Mouse (Mus musculus) left cerebral cortex, adult 18-20 months (tissue): ENCODE data around the gene Pik3ca. TPM values are rescaled to one million over a fixed set of nuclear protein-coding genes. Genes with fewer than 3 reads are reported as not detected.

Experiments used
- DNase-seq, 2 experiments: peaks; one replicate each; pipeline ENCODE4 v3.0.0; 2021 to 2022; ENCODE audit warnings: low spot score in 2 of 2, mixed read lengths in 1 of 2
- total RNA-seq, 2 experiments: library from RNA; stranded (reverse); gene quantifications; 2 replicates each; pipeline ENCODE4 v1.2.3; 2021

The Pik3ca gene
- total RNA-seq, 2 experiments from 2014 or later, result 62.0 to 71.2 TPM

DNA sequence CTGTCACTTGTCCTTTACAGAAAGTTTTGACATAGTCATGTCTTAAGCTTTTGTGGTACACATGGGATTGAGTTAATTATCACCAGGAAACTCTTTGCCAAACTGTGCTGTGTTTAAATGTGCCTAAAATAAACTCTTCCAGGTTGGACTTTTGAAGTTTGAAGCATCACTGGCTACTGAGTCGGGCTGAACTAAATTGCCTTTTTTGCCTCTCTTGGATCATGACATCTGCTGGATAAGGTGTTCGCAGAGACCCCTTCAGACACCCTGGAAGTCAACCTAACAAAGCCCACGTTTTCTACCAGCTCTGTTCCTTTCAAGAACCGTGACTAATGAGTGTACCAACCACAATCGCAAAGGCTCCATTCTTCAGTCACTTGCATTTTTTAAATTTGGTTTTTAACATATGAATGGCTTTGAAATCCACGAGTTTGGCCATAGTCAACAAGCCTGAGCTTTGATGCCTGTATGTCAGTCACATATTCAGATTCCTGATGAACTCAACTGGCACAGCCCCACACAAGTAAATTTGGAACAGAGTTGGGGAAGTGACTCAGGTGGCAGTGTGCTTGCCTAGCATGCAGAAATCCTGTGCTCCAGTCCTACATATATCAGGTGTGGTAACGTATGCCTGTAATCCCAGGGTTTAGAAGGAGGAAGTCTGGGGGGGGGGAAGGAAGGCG, 97.8 kb downstream of the Pik3ca start:
- no peak for DNase-seq

DNA sequence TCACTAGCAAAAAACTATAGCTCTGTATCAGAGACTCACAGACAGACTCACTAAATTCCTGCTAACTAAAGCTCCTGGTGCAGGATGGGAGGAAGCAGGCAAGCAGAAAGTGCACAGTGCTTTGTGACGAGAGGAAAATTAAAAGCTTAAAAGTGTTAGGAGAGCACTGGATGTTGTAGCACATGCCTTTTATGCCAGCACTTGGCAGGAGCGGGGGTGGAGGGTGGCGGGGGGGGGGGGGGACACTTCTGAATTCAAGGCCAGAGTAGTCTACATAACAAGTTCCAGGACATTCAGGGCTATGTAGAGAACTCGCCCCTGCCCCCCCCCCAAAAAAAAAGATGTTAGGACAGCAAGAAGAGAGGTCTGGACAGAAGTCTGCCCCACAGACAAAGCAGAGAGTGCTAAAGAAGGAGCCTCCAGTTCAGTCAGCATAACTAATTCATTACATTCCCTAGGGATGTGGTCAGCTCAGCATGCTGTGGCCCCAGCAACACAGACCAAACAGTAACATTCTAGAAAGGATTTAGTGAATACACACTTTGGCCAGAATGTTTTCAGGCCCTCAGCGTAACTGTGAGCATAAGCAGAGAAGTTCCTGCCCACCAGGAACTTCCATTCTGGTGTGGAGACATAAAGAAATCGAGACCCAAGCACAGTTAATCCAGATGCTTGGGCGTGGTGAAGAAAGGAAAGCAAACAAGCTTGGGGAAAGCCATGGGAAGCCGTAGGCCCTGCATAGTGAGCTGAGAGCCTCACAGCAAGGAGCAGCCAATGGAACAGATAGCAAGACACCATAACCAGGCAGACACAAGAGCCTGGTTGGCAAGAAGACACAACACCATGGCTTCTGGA, 98.6 kb downstream of the Pik3ca start:
- DNase-seq, result no peak

- DNase-seq, result no peak
Observed at GRCm38 (mm10) chr3:32496711-32497070, 99.2 kb downstream of the Pik3ca start.

DNA sequence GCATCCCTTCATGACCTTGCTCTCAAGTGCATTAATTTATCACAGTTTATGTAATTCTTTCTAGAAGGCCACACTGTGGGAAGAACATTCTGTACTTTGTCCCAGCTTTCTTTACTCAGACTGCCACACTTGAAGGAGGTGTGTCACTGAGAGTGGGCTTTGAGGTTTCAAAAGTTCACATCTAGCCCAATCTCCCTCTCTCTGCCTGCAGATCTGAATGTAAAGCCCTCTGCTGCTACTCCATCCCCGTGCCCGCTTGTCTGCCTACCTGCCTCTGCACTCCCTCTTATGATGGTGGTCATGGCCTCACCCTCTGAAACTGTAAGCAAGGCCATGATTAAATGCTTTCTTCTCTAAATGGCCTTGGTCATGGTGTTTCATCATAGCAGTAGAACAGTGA, 102.9 kb downstream of the Pik3ca start:
- no peak for DNase-seq

- no peak for DNase-seq
Observed at GRCm38 (mm10) chr3:32505841-32506240, 108.4 kb downstream of the Pik3ca start.

GRCm38 (mm10) chr3:32506366-32507225, 109.1 kb downstream of the Pik3ca start:
- DNase-seq, result no peak

DNA sequence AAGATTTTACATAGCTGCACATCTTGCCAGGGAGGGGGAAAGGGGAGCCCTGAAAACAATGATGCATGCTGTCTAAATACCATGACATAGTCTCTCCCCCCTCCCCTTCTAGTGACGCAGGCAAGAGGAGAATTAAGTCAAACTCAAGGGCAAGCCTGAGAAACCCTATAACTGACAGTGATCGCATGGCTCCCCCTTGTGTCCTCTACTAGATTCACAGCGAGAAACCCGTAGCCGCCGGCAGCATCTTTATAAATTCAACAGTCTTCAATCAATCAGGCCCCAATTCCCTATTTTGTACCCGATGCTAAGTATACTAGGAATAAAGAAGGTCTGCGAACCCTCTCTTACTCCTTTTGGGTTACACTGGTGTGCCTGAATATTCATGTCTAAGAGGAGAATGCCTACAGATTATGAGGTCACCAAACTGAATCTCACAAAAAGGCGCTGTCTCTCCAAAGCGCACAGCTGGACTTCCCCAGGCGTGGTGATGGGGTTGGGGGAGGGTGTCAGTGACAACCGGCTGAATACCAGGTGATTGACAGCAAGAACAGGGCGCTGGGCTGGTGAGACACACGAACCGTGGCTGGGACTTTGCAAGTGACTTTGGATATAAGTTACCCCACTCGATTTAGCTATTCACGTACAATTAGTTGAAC, 111.3 kb downstream of the Pik3ca start:
- peak; percentile 67 to 71 for DNase-seq

- DNase-seq, result no peak
Observed at GRCm38 (mm10) chr3:32509496-32510374, 112.3 kb downstream of the Pik3ca start, which contains the start of gene Zfp639. Gene Zfp639, plus strand, starts transcription at chr3:32510259.

DNA sequence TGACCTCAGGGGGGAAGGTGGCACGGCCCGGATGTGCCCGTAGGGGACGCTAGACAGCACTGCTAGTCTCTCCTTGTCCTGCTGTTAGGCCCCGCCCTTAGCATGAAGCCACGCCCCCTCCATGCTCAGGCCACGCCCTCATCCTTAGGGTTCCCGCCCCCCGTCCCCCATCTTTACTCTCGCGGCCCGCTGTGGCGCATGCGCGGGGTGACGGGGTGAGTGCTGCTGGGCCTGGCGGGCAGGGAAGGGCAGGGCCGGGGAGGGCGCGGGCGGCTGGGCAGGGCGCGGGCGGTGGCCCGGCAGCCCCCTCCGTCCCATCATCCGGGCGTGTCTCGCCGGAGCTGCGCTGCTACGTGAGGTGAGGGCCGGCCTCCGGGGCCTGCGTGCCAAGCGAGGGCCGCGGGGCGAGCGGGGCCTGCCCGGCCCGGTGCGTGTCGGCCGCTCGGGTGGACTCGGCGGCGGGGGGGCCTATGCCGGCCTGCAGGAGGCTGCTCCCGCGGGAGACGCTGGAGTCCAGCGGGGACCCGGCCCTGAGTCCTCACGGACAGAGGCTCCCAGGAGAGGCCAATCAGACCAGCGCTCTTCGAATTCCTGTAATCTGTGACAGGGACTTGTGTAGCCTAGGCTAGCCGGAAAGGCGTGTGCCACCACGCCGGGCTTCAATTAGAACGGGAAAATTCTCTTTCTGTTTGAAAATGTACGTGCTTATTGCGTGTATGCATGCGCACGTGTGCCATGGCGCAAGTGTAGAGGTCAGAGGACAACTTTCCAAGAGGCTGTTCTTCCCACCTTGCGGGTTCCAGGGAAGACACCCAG, 113.1 kb downstream of the Pik3ca start:
- DNase-seq, result peak; percentile 92 to 94

- DNase-seq, result peak in 1 of 2 experiments; percentile 21
Observed at GRCm38 (mm10) chr3:32511191-32511550, 113.7 kb downstream of the Pik3ca start.

DNA sequence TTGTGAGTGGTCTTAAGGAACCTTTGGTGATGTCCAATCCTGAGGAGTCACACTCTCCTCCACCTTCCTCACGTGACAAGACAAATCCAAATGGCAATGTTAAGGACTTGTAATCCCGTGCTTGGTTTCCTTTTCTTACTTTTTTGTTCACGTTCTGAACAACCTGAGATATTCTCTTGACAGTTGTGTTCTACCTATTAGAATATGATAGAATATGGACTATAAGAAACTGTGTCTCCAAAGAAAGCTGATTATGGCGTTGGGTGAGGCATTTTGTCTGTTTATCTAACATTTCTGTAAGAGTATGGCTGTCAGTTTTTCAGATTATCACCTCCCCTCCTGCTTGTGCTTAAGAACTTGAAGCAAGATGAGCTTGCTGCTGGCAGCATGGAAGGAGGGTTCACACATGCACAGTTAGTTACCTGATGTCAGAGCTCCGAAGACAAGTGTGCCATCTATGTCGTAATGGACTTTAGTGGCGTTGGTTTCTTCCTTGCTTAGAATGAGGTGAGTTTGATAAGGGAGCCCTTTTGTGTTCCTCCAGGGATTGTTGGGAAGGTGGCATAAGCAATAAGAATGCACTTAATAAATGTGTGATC, 115.3 kb downstream of the Pik3ca start:
- DNase-seq, result no peak

- no peak for DNase-seq
Observed at GRCm38 (mm10) chr3:32513528-32513927, 116.1 kb downstream of the Pik3ca start.

Other genes starting within 250 kb of the Pik3ca start
- 10 to 100 TPM; 76.3 to 78.7 TPM for gene Zmat3, start 31.7 kb upstream of the Pik3ca start, total RNA-seq
- gene Kcnmb3, start 94.6 kb downstream of the Pik3ca start, total RNA-seq, result under 1 TPM in 1 of 2 experiments, not detected in 1; 0.35 TPM
- gene Zfp639, start 112.6 kb downstream of the Pik3ca start, total RNA-seq, result 10 to 100 TPM; 33.5 to 33.8 TPM
- 100 to 1,000 TPM in 1 of 2 experiments, 10 to 100 TPM in 1; 88.3 to 104 TPM for gene Mfn1, start 131.8 kb downstream of the Pik3ca start, total RNA-seq
- 10 to 100 TPM; 29.2 to 31.4 TPM for gene Gnb4, start 218.9 kb downstream of the Pik3ca start, total RNA-seq